Mouse (Mus musculus) lung, embryonic 16.5 days (tissue): ENCODE data around the gene Swi5. TPM values are rescaled to one million over a fixed set of nuclear protein-coding genes. Genes with fewer than 3 reads are reported as not detected.

Source experiments
- ATAC-seq: fragments of 200-750 bp; cut with Nextera tagmentation; 2 replicates; pipeline ENCODE4 v1.8.0; 2017; ENCODE audit warnings: low read depth, mild to moderate bottlenecking, moderate library complexity
- H3K27ac ChIP-seq: fragments of 300-500 bp; sonication (generic); 2 replicates; pipeline ENCODE4 v1.5.1; 2014; ENCODE audit warnings: mild to moderate bottlenecking, control low read depth, low read length
- H3K27me3 ChIP-seq: fragments of 300-500 bp; sonication (generic); 2 replicates; pipeline ENCODE4 v1.6.1; 2014; ENCODE audit warnings: low read depth, low read length, mixed read lengths; ENCODE audit not compliant: control insufficient read depth, insufficient read depth
- H3K36me3 ChIP-seq: fragments of 300-500 bp; sonication (generic); 2 replicates; pipeline ENCODE4 v1.6.1; 2014; ENCODE audit warnings: low read length; ENCODE audit not compliant: control insufficient read depth, insufficient read depth
- H3K4me1 ChIP-seq: fragments of 300-500 bp; sonication (generic); replicated peaks from 2 replicates; pipeline ENCODE4 v1.6.1; 2014; ENCODE audit warnings: low read length, mixed read lengths; ENCODE audit not compliant: control insufficient read depth, insufficient read depth
- H3K4me2 ChIP-seq: fragments of 300-500 bp; sonication (generic); 2 replicates; pipeline ENCODE4 v1.6.1; 2014; ENCODE audit warnings: low read depth, low read length, control low read depth
- H3K4me3 ChIP-seq: fragments of 300-500 bp; sonication (generic); 2 replicates; pipeline ENCODE4 v1.5.1; 2014; ENCODE audit warnings: mild to moderate bottlenecking, low read length, control low read depth
- H3K9ac ChIP-seq: fragments of 300-500 bp; sonication (generic); 2 replicates; pipeline ENCODE4 v1.6.1; 2014; ENCODE audit warnings: low read length, control low read depth
- H3K9me3 ChIP-seq: fragments of 300-500 bp; sonication (generic); 2 replicates; pipeline ENCODE4 v1.6.1; 2016; ENCODE audit warnings: low read length; ENCODE audit not compliant: control insufficient read depth
- WGBS: fragments of 180-500 bp; shearing (Covaris S2); extraction: QIAGEN DNeasy Blood & Tissue Kit; methylation state at CpG from one replicate; pipeline ENCODE4 v1.1.7; 2014; 5-methylcytosine and 5-hydroxymethylcytosine counted together
- polyA plus RNA-seq: library from polyadenylated mRNA; unstranded; fragments of >200 nt; fragmentation: Nextera tagmentation; extraction: Ambion mirVana; gene quantifications from 2 replicates; pipeline ENCODE4 v1.2.1, GENCODE M21; 2015

The Swi5 gene
- polyA plus RNA-seq, 1 experiment from 2014 or later = 415 TPM

- no peak overlapping the region for H3K9ac ChIP-seq
- H3K4me1 ChIP-seq = peaks cover 11% of the 10 kb centered on the region
- no peaks in the 10 kb centered on the region for H3K9me3 ChIP-seq
- no peaks in the 10 kb centered on the region for H3K27me3 ChIP-seq
- no peak overlapping the region for H3K27ac ChIP-seq
- no peak overlapping the region for H3K4me3 ChIP-seq
- 64% methylated on average over 3 of the region's 3 CpGs for WGBS
- H3K36me3 ChIP-seq = peaks cover 29% of the 10 kb centered on the region
- no peak overlapping the region for H3K4me2 ChIP-seq
- ATAC-seq = no peak
These were observed 3.9 kb downstream of the Swi5 start for GRCm38 (mm10) chr2:32283986-32284385.

GRCm38 (mm10) chr2:32282727-32283126 is 5.1 kb downstream of the Swi5 start:
- H3K4me1 ChIP-seq = peaks cover 8% of the 10 kb centered on the region
- no peak for ATAC-seq
- H3K27ac ChIP-seq = no peak overlapping the region

GRCm38 (mm10) chr2:32282289-32282688 is 5.6 kb downstream of the Swi5 start:
- Histone ChIP-seq H3K4me2 (no peak overlapping the region), H3K9ac (no peak overlapping the region), H3K36me3 (peaks cover 43% of the 10 kb centered on the region), H3K4me3 (no peak overlapping the region), H3K27ac (no peak overlapping the region), H3K27me3 (no peaks in the 10 kb centered on the region), H3K9me3 (no peaks in the 10 kb centered on the region), H3K4me1 (peaks cover 8% of the 10 kb centered on the region)
- 76% methylated on average over 2 of the region's 2 CpGs for WGBS
- ATAC-seq = no peak

More at GRCm38 (mm10) chr2:32282727-32283126, 5.1 kb downstream of the Swi5 start:
- H3K27me3 ChIP-seq = no peaks in the 10 kb centered on the region
- WGBS = 87% methylated on average over 1 of the region's 1 CpGs
- H3K9ac ChIP-seq = no peak overlapping the region
- H3K9me3 ChIP-seq = no peaks in the 10 kb centered on the region
- peaks cover 42% of the 10 kb centered on the region for H3K36me3 ChIP-seq
- H3K4me2 ChIP-seq = no peak overlapping the region
- H3K4me3 ChIP-seq = no peak overlapping the region

GRCm38 (mm10) chr2:32275823-32276222 is 12.1 kb downstream of the Swi5 start:
- Histone ChIP-seq H3K4me3 (no peak overlapping the region), H3K27me3 (no peaks in the 10 kb centered on the region), H3K27ac (no peak overlapping the region), H3K4me2 (no peak overlapping the region), H3K9ac (no peak overlapping the region), H3K36me3 (peaks cover 30% of the 10 kb centered on the region), H3K4me1 (no peaks in the 10 kb centered on the region), H3K9me3 (no peaks in the 10 kb centered on the region)
- ATAC-seq = no peak
- 72% methylated on average over 3 of the region's 3 CpGs for WGBS

GRCm38 (mm10) chr2:32260635-32261034 is 27.2 kb downstream of the Swi5 start:
- Histone ChIP-seq H3K4me3 (no peak overlapping the region; the same call in 1 of the 2 replicates), H3K27me3 (no peaks in the 10 kb centered on the region), H3K27ac (no peak overlapping the region), H3K36me3 (peaks cover 10% of the 10 kb centered on the region), H3K9ac (no peak overlapping the region), H3K4me1 (peaks cover 12% of the 10 kb centered on the region), H3K9me3 (no peaks in the 10 kb centered on the region), H3K4me2 (no peak overlapping the region)
- 32% methylated on average over 4 of the region's 4 CpGs for WGBS
- ATAC-seq = no peak

GRCm38 (mm10) chr2:32259657-32260417 is 28.0 kb downstream of the Swi5 start, which contains the start of gene Uck1:
TSS of gene Uck1 (minus strand) at chr2:32260159.
- H3K4me2 ChIP-seq = peak within 1 kb of the TSS; percentile 74
- H3K27ac ChIP-seq = peak within 1 kb of the TSS; percentile 73
- H3K27me3 ChIP-seq = no peaks in the 10 kb centered on the region
- H3K9ac ChIP-seq = peak within 1 kb of the TSS; percentile 92
- peak within 1 kb of the TSS; percentile 92 for H3K4me3 ChIP-seq
- H3K9me3 ChIP-seq = no peaks in the 10 kb centered on the region
- WGBS = under 1% methylated on average over 58 of the region's 59 CpGs
- H3K4me1 ChIP-seq = peaks cover 12% of the 10 kb centered on the region
- peak; percentile 93 for ATAC-seq
- peaks cover 10% of the 10 kb centered on the region for H3K36me3 ChIP-seq

GRCm38 (mm10) chr2:32258887-32259533 is 28.9 kb downstream of the Swi5 start:
- H3K4me3 ChIP-seq = peak overlapping the region; percentile 92
- H3K27ac ChIP-seq = peak overlapping the region; percentile 73; the same call in 1 of the 2 replicates
- 44% methylated on average over 6 of the region's 6 CpGs for WGBS
- H3K9ac ChIP-seq = peak overlapping the region; percentile 92
- no peaks in the 10 kb centered on the region for H3K27me3 ChIP-seq
- H3K4me2 ChIP-seq = peak overlapping the region; percentile 74
- ATAC-seq = no peak
- H3K9me3 ChIP-seq = no peaks in the 10 kb centered on the region
- H3K36me3 ChIP-seq = peaks cover 12% of the 10 kb centered on the region
- peaks cover 12% of the 10 kb centered on the region for H3K4me1 ChIP-seq

- no peak overlapping the region for H3K9ac ChIP-seq
- H3K27ac ChIP-seq = no peak overlapping the region
- H3K4me1 ChIP-seq = peaks cover 16% of the 10 kb centered on the region
- 86% methylated on average over 11 of the region's 11 CpGs for WGBS
- peaks cover 22% of the 10 kb centered on the region for H3K36me3 ChIP-seq
- H3K9me3 ChIP-seq = no peaks in the 10 kb centered on the region
- H3K4me3 ChIP-seq = no peak overlapping the region
- no peaks in the 10 kb centered on the region for H3K27me3 ChIP-seq
- H3K4me2 ChIP-seq = no peak overlapping the region
- ATAC-seq = no peak
These were observed 31.6 kb downstream of the Swi5 start for GRCm38 (mm10) chr2:32256273-32256672.

- H3K27ac ChIP-seq = no peak overlapping the region
- no peak overlapping the region for H3K9ac ChIP-seq
- WGBS = 78% methylated on average over 5 of the region's 5 CpGs
- peaks cover 12% of the 10 kb centered on the region for H3K4me1 ChIP-seq
- no peaks in the 10 kb centered on the region for H3K27me3 ChIP-seq
- no peaks in the 10 kb centered on the region for H3K9me3 ChIP-seq
- H3K36me3 ChIP-seq = peaks cover 22% of the 10 kb centered on the region
- no peak overlapping the region for H3K4me3 ChIP-seq
- ATAC-seq = no peak
- H3K4me2 ChIP-seq = no peak overlapping the region
These were observed 33.3 kb downstream of the Swi5 start for GRCm38 (mm10) chr2:32254563-32254962.
